Mouse (Mus musculus) G1E-ER4 (cell line): Measurements from ENCODE around the gene Gab1. TPM values are rescaled to one million over a fixed set of nuclear protein-coding genes. Genes with fewer than 3 reads are reported as not detected.
"Not testable (repeated sequence)": the region's sequence is repeated elsewhere in the genome, so short reads cannot be mapped to it uniquely, and the experiment has no call there.

Experiments
- GATA1 ChIP-seq: IDR thresholded peaks from one replicate; pipeline ENCODE4 v1.8.0; 2012; ENCODE audit warnings: low read length, inconsistent platforms
- polyA plus RNA-seq: library from polyadenylated mRNA; stranded (reverse); fragments of >175 nt; gene quantifications from 2 replicates; pipeline ENCODE4 v1.2.3, GENCODE M21; 2012

Gene Gab1
- polyA plus RNA-seq, 1 experiment = 4.1 TPM

- no peak for TF ChIP-seq GATA1
Measured at GRCm38 (mm10) chr8:80776436-80776835, 103.9 kb downstream of the Gab1 start.

DNA sequence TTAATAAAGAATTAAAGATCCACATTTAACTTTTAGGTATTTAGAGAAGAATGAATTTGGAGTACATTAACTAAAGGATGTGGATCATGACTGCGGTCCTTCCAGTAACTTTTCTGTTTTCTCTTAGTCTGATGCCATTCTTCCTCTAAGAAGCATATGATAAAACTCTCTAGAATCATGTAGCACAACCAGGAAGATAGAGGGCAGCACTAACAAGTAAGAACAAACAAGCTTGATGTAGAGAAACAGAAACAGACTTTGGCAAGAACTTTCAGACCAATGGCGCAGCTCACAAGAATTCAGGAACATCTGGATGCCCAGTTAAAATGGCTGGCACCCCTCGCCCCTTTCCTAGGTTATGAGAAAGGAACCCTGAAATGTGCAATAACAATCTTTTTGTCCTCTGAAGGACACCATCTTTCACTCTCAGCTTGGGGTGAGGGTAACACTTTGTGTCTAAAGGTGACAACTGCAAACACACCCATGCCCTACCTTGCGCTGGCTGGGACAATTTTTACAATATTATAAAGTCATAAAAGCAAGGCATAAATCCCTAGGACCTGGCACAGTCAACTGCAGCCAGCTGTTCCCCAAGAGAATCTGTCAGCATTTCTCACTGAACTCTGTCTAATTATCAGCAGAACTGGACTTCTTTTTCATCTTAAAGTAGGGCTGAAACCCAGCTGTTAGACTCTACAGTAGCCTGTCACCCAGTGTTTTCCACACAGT lies 107.4 kb downstream of the Gab1 start:
- TF ChIP-seq GATA1 = no peak

- no peak for TF ChIP-seq GATA1
Measured at GRCm38 (mm10) chr8:80768451-80768850, 111.9 kb downstream of the Gab1 start.

- TF ChIP-seq GATA1 = no peak
Measured at GRCm38 (mm10) chr8:80753017-80753715, 127.2 kb downstream of the Gab1 start.

DNA sequence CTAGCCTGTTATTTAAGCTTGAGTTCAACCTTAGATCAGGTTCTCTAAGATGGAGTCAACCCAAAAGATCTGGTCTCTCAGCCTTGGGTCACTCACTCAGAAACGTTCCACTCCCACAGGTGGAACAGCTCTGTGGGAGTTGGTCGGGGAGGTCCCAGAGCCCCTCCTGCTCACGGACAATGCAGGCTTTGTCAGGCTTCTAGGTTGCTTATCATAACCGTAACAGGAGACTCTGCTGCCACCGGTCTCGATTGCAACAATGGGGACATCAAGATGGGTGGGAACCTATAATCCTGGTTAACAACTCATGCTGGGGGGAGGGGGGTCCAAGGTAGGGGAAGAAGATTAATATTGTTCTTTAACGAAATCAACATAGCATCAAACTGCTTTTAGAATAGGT lies 127.9 kb downstream of the Gab1 start:
- TF ChIP-seq GATA1 = no peak

- no peak for TF ChIP-seq GATA1
Measured at GRCm38 (mm10) chr8:80749091-80749490, 131.2 kb downstream of the Gab1 start.

- no peak for TF ChIP-seq GATA1
Measured at GRCm38 (mm10) chr8:80739932-80740331, 140.4 kb downstream of the Gab1 start.

GRCm38 (mm10) chr8:80739155-80739924 lies 141.0 kb downstream of the Gab1 start, which contains the start of gene Smarca5:
Gene Smarca5 (minus strand): TSS chr8:80739497.
- TF ChIP-seq GATA1 = not testable (repeated sequence)

- no peak for TF ChIP-seq GATA1
Measured at GRCm38 (mm10) chr8:80738388-80739154, 141.7 kb downstream of the Gab1 start.

GRCm38 (mm10) chr8:80738046-80738387 lies 142.3 kb downstream of the Gab1 start:
- no peak for TF ChIP-seq GATA1

- TF ChIP-seq GATA1 = no peak
Measured at GRCm38 (mm10) chr8:80732326-80732725, 148.0 kb downstream of the Gab1 start.

GRCm38 (mm10) chr8:80714461-80714860 lies 165.9 kb downstream of the Gab1 start:
- no peak for TF ChIP-seq GATA1

Other genes with a start within 250 kb of the Gab1 start
- gene Smarca5, start 141.0 kb downstream of the Gab1 start, polyA plus RNA-seq = 44.9 and 56.8 TPM in 2 replicates
- 19.8 and 22.0 TPM in 2 replicates for gene Usp38, start 134.4 kb upstream of the Gab1 start, polyA plus RNA-seq